Mouse (Mus musculus): ENCODE measurements at regions not wholly inside any gene's neighbourhood (a gene's known extent, or its start where the extent isn't known, plus 50 kb on each side); places are given as distances from the start of the nearest gene placed in this dataset.
A peak's percentile ranks its signal among the peaks of the same experiment; 100 is the strongest.

GRCm38 (mm10) chr6:147953753-147954152, 93.3 kb upstream of the Far2 start:
- no peak for TF ChIP-seq CTCF (IDR thresholded peaks at IDR 0.05; ENCODE audit: low read depth, low read length)
- no peak for TF ChIP-seq POLR2A (IDR thresholded peaks at IDR 0.05; ENCODE audit: extremely low read depth, insufficient read depth, low read length)
- no peaks in the 10 kb centered on the region for H3K36me3 ChIP-seq (ENCODE audit: control insufficient read depth, insufficient read depth, low read length)
- no peaks in the 10 kb centered on the region for H3K27me3 ChIP-seq (ENCODE audit: control insufficient read depth, insufficient read depth, low read length)
- no peak overlapping the region for H3K4me3 ChIP-seq (ENCODE audit: insufficient read depth, low read depth, low read length)
- WGBS, result 15% methylated on average over 7 of the region's 7 CpGs
- H3K27ac ChIP-seq (replicated peaks; ENCODE audit: insufficient read depth, low read depth, low read length), result peak overlapping the region; percentile 95
- no peaks in the 10 kb centered on the region for H3K79me2 ChIP-seq (ENCODE audit: control insufficient read depth, insufficient read depth, low read length)
- peaks cover 24% of the 10 kb centered on the region for H3K4me1 ChIP-seq (ENCODE audit: control insufficient read depth, insufficient read depth, low read length)
- peak overlapping the region; percentile 3; the same call in 1 of the 2 replicates for H3K9ac ChIP-seq (ENCODE audit: low read depth, low read length)
- DNase-seq (ENCODE audit: extremely low read depth, low read depth, low spot score), result peak; percentile 98

GRCm38 (mm10) chr6:147954253-147954652, 92.8 kb upstream of the Far2 start:
- no peaks in the 10 kb centered on the region for H3K27me3 ChIP-seq (ENCODE audit: control insufficient read depth, insufficient read depth, low read length)
- no peaks in the 10 kb centered on the region for H3K36me3 ChIP-seq (ENCODE audit: control insufficient read depth, insufficient read depth, low read length)
- H3K9ac ChIP-seq (ENCODE audit: low read depth, low read length), result no peak overlapping the region; the same call in 1 of the 2 replicates
- TF ChIP-seq CTCF (IDR thresholded peaks at IDR 0.05; ENCODE audit: low read depth, low read length) (no peak), POLR2A (IDR thresholded peaks at IDR 0.05; ENCODE audit: extremely low read depth, insufficient read depth, low read length) (no peak)
- 85% methylated on average over 1 of the region's 1 CpGs for WGBS
- H3K4me1 ChIP-seq (ENCODE audit: control insufficient read depth, insufficient read depth, low read length), result peaks cover 24% of the 10 kb centered on the region
- H3K4me3 ChIP-seq (ENCODE audit: insufficient read depth, low read depth, low read length), result no peak overlapping the region
- H3K79me2 ChIP-seq (ENCODE audit: control insufficient read depth, insufficient read depth, low read length), result no peaks in the 10 kb centered on the region
- DNase-seq (ENCODE audit: extremely low read depth, low read depth, low spot score), result no peak
- H3K27ac ChIP-seq (replicated peaks; ENCODE audit: insufficient read depth, low read depth, low read length), result peak overlapping the region; percentile 95

- no peaks in the 10 kb centered on the region for H3K27me3 ChIP-seq (ENCODE audit: control insufficient read depth, insufficient read depth, low read length)
- peak overlapping the region; percentile 95 for H3K27ac ChIP-seq (replicated peaks; ENCODE audit: insufficient read depth, low read depth, low read length)
- DNase-seq (ENCODE audit: extremely low read depth, low read depth, low spot score), result peak; percentile 93
- TF ChIP-seq CTCF (IDR thresholded peaks at IDR 0.05; ENCODE audit: low read depth, low read length) (0 out of 2 replicates have a peak, but pooled peaks have one; percentile 21), POLR2A (IDR thresholded peaks at IDR 0.05; ENCODE audit: extremely low read depth, insufficient read depth, low read length) (no peak)
- H3K9ac ChIP-seq (ENCODE audit: low read depth, low read length), result no peak overlapping the region
- H3K4me3 ChIP-seq (ENCODE audit: insufficient read depth, low read depth, low read length), result no peak overlapping the region
- 34% methylated on average over 7 of the region's 7 CpGs for WGBS
- H3K4me1 ChIP-seq (ENCODE audit: control insufficient read depth, insufficient read depth, low read length), result peaks cover 24% of the 10 kb centered on the region
- H3K79me2 ChIP-seq (ENCODE audit: control insufficient read depth, insufficient read depth, low read length), result no peaks in the 10 kb centered on the region
- H3K36me3 ChIP-seq (ENCODE audit: control insufficient read depth, insufficient read depth, low read length), result no peaks in the 10 kb centered on the region
Observed at GRCm38 (mm10) chr6:147954967-147955830, 91.9 kb upstream of the Far2 start.

DNA sequence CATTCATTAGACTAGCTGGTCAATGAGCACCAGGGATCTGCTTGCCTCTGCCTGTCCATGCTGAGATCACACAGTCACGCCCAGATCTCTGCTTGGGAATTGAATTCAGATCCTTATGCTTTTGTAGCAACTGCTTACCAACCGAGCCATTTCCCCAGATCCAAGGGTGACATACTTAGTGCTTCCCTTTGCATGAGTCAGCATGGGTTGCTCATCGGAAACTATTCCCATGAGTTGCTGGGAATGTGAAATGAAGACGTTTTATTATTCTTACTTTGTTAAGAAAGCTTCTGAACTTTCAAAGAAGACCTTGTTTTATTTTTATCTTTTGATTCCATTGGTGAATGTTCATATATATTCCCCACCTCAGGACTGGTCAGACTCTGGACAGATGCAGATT, 82.3 kb upstream of the Far2 start:
- no peaks in the 10 kb centered on the region for H3K79me2 ChIP-seq (ENCODE audit: control insufficient read depth, insufficient read depth, low read length)
- no peak for DNase-seq (ENCODE audit: extremely low read depth, low read depth, low spot score)
- TF ChIP-seq POLR2A (IDR thresholded peaks at IDR 0.05; ENCODE audit: extremely low read depth, insufficient read depth, low read length), result no peak
- TF ChIP-seq CTCF (IDR thresholded peaks at IDR 0.05; ENCODE audit: low read depth, low read length), result no peak
- no peaks in the 10 kb centered on the region for H3K4me1 ChIP-seq (ENCODE audit: control insufficient read depth, insufficient read depth, low read length)
- H3K4me3 ChIP-seq (ENCODE audit: insufficient read depth, low read depth, low read length), result no peak overlapping the region
- H3K27ac ChIP-seq (replicated peaks; ENCODE audit: insufficient read depth, low read depth, low read length), result no peak overlapping the region
- 91% methylated on average over 4 of the region's 4 CpGs for WGBS
- no peak overlapping the region for H3K9ac ChIP-seq (ENCODE audit: low read depth, low read length)
- H3K36me3 ChIP-seq (ENCODE audit: control insufficient read depth, insufficient read depth, low read length), result no peaks in the 10 kb centered on the region
- no peaks in the 10 kb centered on the region for H3K27me3 ChIP-seq (ENCODE audit: control insufficient read depth, insufficient read depth, low read length)

- DNase-seq (ENCODE audit: extremely low read depth, low read depth, low spot score), result no peak
- no peak overlapping the region for H3K4me3 ChIP-seq (ENCODE audit: insufficient read depth, low read depth, low read length)
- H3K79me2 ChIP-seq (ENCODE audit: control insufficient read depth, insufficient read depth, low read length), result no peaks in the 10 kb centered on the region
- no peaks in the 10 kb centered on the region for H3K36me3 ChIP-seq (ENCODE audit: control insufficient read depth, insufficient read depth, low read length)
- TF ChIP-seq CTCF (IDR thresholded peaks at IDR 0.05; ENCODE audit: low read depth, low read length) (no peak), POLR2A (IDR thresholded peaks at IDR 0.05; ENCODE audit: extremely low read depth, insufficient read depth, low read length) (no peak)
- no peak overlapping the region for H3K27ac ChIP-seq (replicated peaks; ENCODE audit: insufficient read depth, low read depth, low read length)
- H3K4me1 ChIP-seq (ENCODE audit: control insufficient read depth, insufficient read depth, low read length), result no peaks in the 10 kb centered on the region
- 95% methylated on average over 2 of the region's 2 CpGs for WGBS
- no peaks in the 10 kb centered on the region for H3K27me3 ChIP-seq (ENCODE audit: control insufficient read depth, insufficient read depth, low read length)
- H3K9ac ChIP-seq (ENCODE audit: low read depth, low read length), result no peak overlapping the region
Observed at GRCm38 (mm10) chr6:147970162-147970608, 76.9 kb upstream of the Far2 start.

DNA sequence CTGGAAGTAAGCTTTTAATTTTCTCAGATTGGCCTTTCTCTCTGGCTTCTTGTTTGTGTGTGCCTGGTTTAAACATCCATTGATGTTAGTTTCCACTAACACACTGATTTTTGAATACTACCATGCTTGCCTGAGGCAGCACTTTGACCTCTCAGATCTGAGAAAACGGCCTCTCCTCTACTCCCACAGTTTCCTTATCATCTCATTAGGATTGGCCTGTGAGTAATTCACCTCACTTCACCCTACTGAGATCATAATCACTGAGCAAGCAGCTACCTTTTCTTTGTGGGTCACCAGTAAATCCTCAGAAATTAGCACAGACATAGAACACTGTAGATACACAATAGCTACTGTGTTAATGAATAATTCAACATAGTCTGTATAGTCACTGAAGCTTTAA, 74.5 kb upstream of the Far2 start:
- no peaks in the 10 kb centered on the region for H3K36me3 ChIP-seq (ENCODE audit: control insufficient read depth, insufficient read depth, low read length)
- no peak overlapping the region for H3K27ac ChIP-seq (replicated peaks; ENCODE audit: insufficient read depth, low read depth, low read length)
- no peaks in the 10 kb centered on the region for H3K79me2 ChIP-seq (ENCODE audit: control insufficient read depth, insufficient read depth, low read length)
- no peak overlapping the region for H3K9ac ChIP-seq (ENCODE audit: low read depth, low read length)
- H3K4me3 ChIP-seq (ENCODE audit: insufficient read depth, low read depth, low read length), result no peak overlapping the region
- no peaks in the 10 kb centered on the region for H3K4me1 ChIP-seq (ENCODE audit: control insufficient read depth, insufficient read depth, low read length)
- no peaks in the 10 kb centered on the region for H3K27me3 ChIP-seq (ENCODE audit: control insufficient read depth, insufficient read depth, low read length)
- TF ChIP-seq CTCF (IDR thresholded peaks at IDR 0.05; ENCODE audit: low read depth, low read length), result no peak
- TF ChIP-seq POLR2A (IDR thresholded peaks at IDR 0.05; ENCODE audit: extremely low read depth, insufficient read depth, low read length), result no peak
- no peak for DNase-seq (ENCODE audit: extremely low read depth, low read depth, low spot score)
- WGBS, result 23% methylated on average over 1 of the region's 1 CpGs
